Mouse (Mus musculus): ENCODE data around the gene Olfr961. TPM values are rescaled to one million over a fixed set of nuclear protein-coding genes. Genes with fewer than 3 reads are reported as not detected.

Gene Olfr961
- total RNA-seq, 2 experiments from 2014 or later, result not detected

Other genes with a start within 250 kb of the Olfr961 start
- gene Olfr952, start 217.9 kb upstream of the Olfr961 start, total RNA-seq (2021), result not detected
- not detected for gene Olfr954, start 188.4 kb upstream of the Olfr961 start, total RNA-seq (2021)
- not detected for gene Olfr955, start 173.1 kb upstream of the Olfr961 start, total RNA-seq (2021)
- not detected for gene Olfr44, start 151.1 kb upstream of the Olfr961 start, total RNA-seq (2021)
- not detected for gene Olfr957, start 129.3 kb upstream of the Olfr961 start, total RNA-seq (2021)
- not detected for gene Olfr958, start 91.0 kb upstream of the Olfr961 start, total RNA-seq (2021)
- gene Olfr959, start 69.5 kb upstream of the Olfr961 start, total RNA-seq (2021), result not detected
- 1 to 10 TPM; 3.3 to 7.3 TPM for gene AW551984, start 40.7 kb upstream of the Olfr961 start, total RNA-seq (2021)
- gene Olfr148, start 34.4 kb upstream of the Olfr961 start, total RNA-seq (2021), result not detected
- gene Olfr960, start 23.7 kb upstream of the Olfr961 start, total RNA-seq (2021), result not detected
- gene Olfr963, start 22.1 kb downstream of the Olfr961 start, total RNA-seq (2021), result not detected
- gene Olfr149, start 62.0 kb downstream of the Olfr961 start, total RNA-seq (2021), result not detected
- gene Olfr965, start 66.3 kb downstream of the Olfr961 start, total RNA-seq (2021), result not detected
- not detected for gene Olfr150, start 85.9 kb downstream of the Olfr961 start, total RNA-seq (2021)
- gene Olfr967, start 101.2 kb downstream of the Olfr961 start, total RNA-seq (2021), result not detected
- not detected for gene Olfr968, start 138.2 kb downstream of the Olfr961 start, total RNA-seq (2021)
- gene Olfr969, start 145.9 kb downstream of the Olfr961 start, total RNA-seq (2021), result not detected
- gene Olfr970, start 163.8 kb downstream of the Olfr961 start, total RNA-seq (2021), result not detected
- not detected for gene Olfr971, start 191.8 kb downstream of the Olfr961 start, total RNA-seq (2021)
- gene Olfr972, start 221.3 kb downstream of the Olfr961 start, total RNA-seq (2021), result not detected